Mouse (Mus musculus) lung, embryonic 15.5 days (tissue): ENCODE results near the gene Tubg1. TPM values are rescaled to one million over a fixed set of nuclear protein-coding genes. Genes with fewer than 3 reads are reported as not detected.
A peak's percentile ranks its signal among the peaks of the same experiment; 100 is the strongest.

Experiments used
- ATAC-seq: fragments of 200-750 bp; cut with Nextera tagmentation; 2 replicates; pipeline ENCODE4 v1.8.0; 2017; ENCODE audit warnings: moderate number of reproducible peaks, borderline replicate concordance; ENCODE audit not compliant: low FRiP score, low TSS enrichment; ENCODE audit errors: extremely low read depth
- H3K27ac ChIP-seq: fragments of 300-500 bp; sonication (generic); 2 replicates; pipeline ENCODE4 v1.5.1; 2015; ENCODE audit warnings: moderate library complexity, mild to moderate bottlenecking, inconsistent platforms
- H3K27me3 ChIP-seq: fragments of 300-500 bp; sonication (generic); 2 replicates; pipeline ENCODE4 v1.6.1; 2015; ENCODE audit warnings: inconsistent platforms
- H3K36me3 ChIP-seq: fragments of 300-500 bp; sonication (generic); 2 replicates; pipeline ENCODE4 v1.6.1; 2015; ENCODE audit warnings: inconsistent platforms
- H3K4me1 ChIP-seq: fragments of 300-500 bp; sonication (generic); 2 replicates; pipeline ENCODE4 v1.6.1; 2015; ENCODE audit warnings: inconsistent platforms
- H3K4me2 ChIP-seq: fragments of 300-500 bp; sonication (generic); 2 replicates; pipeline ENCODE4 v1.6.1; 2015; ENCODE audit warnings: inconsistent platforms, mild to moderate bottlenecking, moderate library complexity
- H3K4me3 ChIP-seq: fragments of 300-500 bp; sonication (generic); 2 replicates; pipeline ENCODE4 v1.5.1; 2015; ENCODE audit warnings: mild to moderate bottlenecking, inconsistent platforms
- H3K9ac ChIP-seq: fragments of 300-500 bp; sonication (generic); 2 replicates; pipeline ENCODE4 v1.6.1; 2015; ENCODE audit warnings: inconsistent platforms
- H3K9me3 ChIP-seq: fragments of 300-500 bp; sonication (generic); 2 replicates; pipeline ENCODE4 v1.6.1; 2016; ENCODE audit warnings: inconsistent platforms
- WGBS: fragments of 180-500 bp; shearing (Covaris S2); methylation state at CpG from one replicate; pipeline ENCODE4 v1.1.7; 2015; 5-methylcytosine and 5-hydroxymethylcytosine counted together
- polyA plus RNA-seq: library from polyadenylated mRNA; unstranded; fragments of >200 nt; fragmentation: Nextera tagmentation; extraction: Ambion mirVana; gene quantifications from 2 replicates; pipeline ENCODE4 v1.2.1, GENCODE M21; 2015

Gene Tubg1
- 89.6 and 90.6 TPM in 2 replicates for polyA plus RNA-seq

- H3K4me1 ChIP-seq: peaks cover 30% of the 10 kb centered on the region
- H3K9me3 ChIP-seq: no peaks in the 10 kb centered on the region
- H3K9ac ChIP-seq: peak within 1 kb of the TSS; percentile 87
- under 1% methylated on average over 61 of the region's 61 CpGs for WGBS
- peak; percentile 97 for ATAC-seq
- H3K27ac ChIP-seq: peak within 1 kb of the TSS; percentile 93
- H3K4me3 ChIP-seq: peak within 1 kb of the TSS; percentile 84
- H3K27me3 ChIP-seq: no peaks in the 10 kb centered on the region
- peak within 1 kb of the TSS; percentile 89 for H3K4me2 ChIP-seq
- peaks cover 14% of the 10 kb centered on the region for H3K36me3 ChIP-seq
These were observed at the start of gene Tubg1, which contains the start of gene Retreg3 for GRCm38 (mm10) chr11:101119761-101120544. Gene Tubg1, plus strand, starts transcription at chr11:101119938. Gene Retreg3, minus strand, starts transcription at chr11:101119893.

- Histone ChIP-seq H3K27ac (0 out of 2 replicates have a peak overlapping the region, but pooled peaks have one; percentile 2), H3K27me3 (peaks cover 6% of the 10 kb centered on the region; the same call in 1 of the 2 replicates), H3K4me1 (peaks cover 29% of the 10 kb centered on the region), H3K9ac (peak overlapping the region; percentile 73), H3K36me3 (no peaks in the 10 kb centered on the region), H3K9me3 (no peaks in the 10 kb centered on the region), H3K4me2 (peak overlapping the region; percentile 99), H3K4me3 (peak overlapping the region; percentile 74)
- under 1% methylated on average over 36 of the region's 36 CpGs for WGBS
- ATAC-seq: peak; percentile 64
These were observed 49.6 kb upstream of the Tubg1 start for GRCm38 (mm10) chr11:101070189-101070527.

- ATAC-seq: no peak
- peak overlapping the region; percentile 99; the same call in 1 of the 2 replicates for H3K4me2 ChIP-seq
- H3K4me3 ChIP-seq: peak overlapping the region; percentile 74; the same call in 1 of the 2 replicates
- H3K9ac ChIP-seq: no peak overlapping the region
- no peaks in the 10 kb centered on the region for H3K36me3 ChIP-seq
- 68% methylated on average over 6 of the region's 6 CpGs for WGBS
- no peak overlapping the region for H3K27ac ChIP-seq
- H3K9me3 ChIP-seq: no peaks in the 10 kb centered on the region
- H3K4me1 ChIP-seq: peaks cover 27% of the 10 kb centered on the region
- H3K27me3 ChIP-seq: peaks cover 6% of the 10 kb centered on the region; the same call in 1 of the 2 replicates
These were observed 48.8 kb upstream of the Tubg1 start for GRCm38 (mm10) chr11:101070987-101071386.

- ATAC-seq: no peak
- Histone ChIP-seq H3K9ac (no peak overlapping the region), H3K4me3 (no peak overlapping the region), H3K27ac (no peak overlapping the region), H3K4me2 (no peak overlapping the region), H3K27me3 (peaks cover 10% of the 10 kb centered on the region), H3K9me3 (no peaks in the 10 kb centered on the region), H3K4me1 (peaks cover 19% of the 10 kb centered on the region), H3K36me3 (no peaks in the 10 kb centered on the region)
- WGBS: 71% methylated on average over 14 of the region's 14 CpGs
These were observed 47.8 kb upstream of the Tubg1 start for GRCm38 (mm10) chr11:101071810-101072428.

GRCm38 (mm10) chr11:101078121-101078520 is 41.6 kb upstream of the Tubg1 start, which contains the start of gene Hsd17b1:
Gene Hsd17b1, plus strand, starts transcription at chr11:101078411.
- Histone ChIP-seq H3K4me2 (no peak within 1 kb of the TSS), H3K27ac (no peak within 1 kb of the TSS), H3K4me1 (peaks cover 15% of the 10 kb centered on the region), H3K4me3 (no peak within 1 kb of the TSS), H3K9ac (no peak within 1 kb of the TSS), H3K36me3 (no peaks in the 10 kb centered on the region), H3K9me3 (no peaks in the 10 kb centered on the region), H3K27me3 (peaks cover 52% of the 10 kb centered on the region)
- 68% methylated on average over 9 of the region's 9 CpGs for WGBS
- no peak for ATAC-seq

GRCm38 (mm10) chr11:101079746-101080145 is 40.0 kb upstream of the Tubg1 start:
- Histone ChIP-seq H3K4me2 (peak overlapping the region; percentile 34; the same call in 1 of the 2 replicates), H3K4me3 (no peak overlapping the region), H3K27me3 (peaks cover 52% of the 10 kb centered on the region), H3K27ac (no peak overlapping the region), H3K4me1 (peaks cover 27% of the 10 kb centered on the region), H3K9ac (no peak overlapping the region), H3K9me3 (no peaks in the 10 kb centered on the region), H3K36me3 (no peaks in the 10 kb centered on the region)
- ATAC-seq: no peak
- 3% methylated on average over 27 of the region's 27 CpGs for WGBS

GRCm38 (mm10) chr11:101080421-101080820 is 39.3 kb upstream of the Tubg1 start:
- H3K9me3 ChIP-seq: no peaks in the 10 kb centered on the region
- H3K27me3 ChIP-seq: peaks cover 52% of the 10 kb centered on the region
- H3K9ac ChIP-seq: no peak overlapping the region
- no peak overlapping the region for H3K4me3 ChIP-seq
- H3K36me3 ChIP-seq: no peaks in the 10 kb centered on the region
- H3K27ac ChIP-seq: no peak overlapping the region
- no peak for ATAC-seq
- peaks cover 27% of the 10 kb centered on the region for H3K4me1 ChIP-seq
- H3K4me2 ChIP-seq: no peak overlapping the region
- 67% methylated on average over 5 of the region's 5 CpGs for WGBS

- Histone ChIP-seq H3K36me3 (no peaks in the 10 kb centered on the region), H3K9me3 (no peaks in the 10 kb centered on the region), H3K4me1 (peaks cover 36% of the 10 kb centered on the region), H3K9ac (peak overlapping the region; percentile 38), H3K4me3 (peak overlapping the region; percentile 78), H3K27me3 (peaks cover 51% of the 10 kb centered on the region), H3K27ac (peak overlapping the region; percentile 80), H3K4me2 (peak overlapping the region; percentile 92)
- ATAC-seq: no peak
- 4% methylated on average over 10 of the region's 10 CpGs for WGBS
These were observed 38.1 kb upstream of the Tubg1 start for GRCm38 (mm10) chr11:101081659-101082058.

- Histone ChIP-seq H3K27ac (peak within 1 kb of the TSS; percentile 87), H3K4me2 (peak within 1 kb of the TSS; percentile 92), H3K4me1 (peaks cover 39% of the 10 kb centered on the region), H3K9me3 (no peaks in the 10 kb centered on the region), H3K4me3 (peak within 1 kb of the TSS; percentile 78), H3K9ac (peak within 1 kb of the TSS; percentile 87), H3K36me3 (no peaks in the 10 kb centered on the region), H3K27me3 (peaks cover 43% of the 10 kb centered on the region)
- ATAC-seq: peak; percentile 88
- WGBS: under 1% methylated on average over 51 of the region's 51 CpGs
These were observed 37.3 kb upstream of the Tubg1 start, which contains the start of gene Coasy for GRCm38 (mm10) chr11:101082208-101083082. Gene Coasy, plus strand, starts transcription at chr11:101082565.

GRCm38 (mm10) chr11:101083083-101083697 is 36.5 kb upstream of the Tubg1 start:
- peaks cover 36% of the 10 kb centered on the region for H3K27me3 ChIP-seq
- H3K4me2 ChIP-seq: peak overlapping the region; percentile 92
- H3K9ac ChIP-seq: peak overlapping the region; percentile 87
- 24% methylated on average over 19 of the region's 19 CpGs for WGBS
- H3K9me3 ChIP-seq: no peaks in the 10 kb centered on the region
- no peaks in the 10 kb centered on the region for H3K36me3 ChIP-seq
- peaks cover 47% of the 10 kb centered on the region for H3K4me1 ChIP-seq
- ATAC-seq: no peak
- H3K4me3 ChIP-seq: peak overlapping the region; percentile 78
- H3K27ac ChIP-seq: peak overlapping the region; percentile 87

- Histone ChIP-seq H3K9ac (no peak overlapping the region), H3K27me3 (peaks cover 25% of the 10 kb centered on the region), H3K36me3 (peaks cover 8% of the 10 kb centered on the region; the same call in 1 of the 2 replicates), H3K4me3 (no peak overlapping the region), H3K9me3 (no peaks in the 10 kb centered on the region), H3K4me2 (no peak overlapping the region), H3K4me1 (peaks cover 50% of the 10 kb centered on the region), H3K27ac (no peak overlapping the region)
- no peak for ATAC-seq
- WGBS: 78% methylated on average over 14 of the region's 14 CpGs
These were observed 35.5 kb upstream of the Tubg1 start for GRCm38 (mm10) chr11:101084246-101084645.
